Mouse (Mus musculus) hindbrain, embryonic 12.5 days (tissue): ENCODE measurements around the gene Gm10197. TPM values are rescaled to one million over a fixed set of nuclear protein-coding genes. Genes with fewer than 3 reads are reported as not detected.

Source experiments
- ATAC-seq: fragments of 200-750 bp; cut with Nextera tagmentation; 2 replicates; pipeline ENCODE4 v1.8.0; 2017; ENCODE audit warnings: moderate TSS enrichment; ENCODE audit not compliant: low FRiP score
- H3K27ac ChIP-seq: fragments of 300-500 bp; sonication (generic); 2 replicates; pipeline ENCODE4 v1.5.1; 2016; ENCODE audit warnings: mild to moderate bottlenecking
- H3K27me3 ChIP-seq: fragments of 300-500 bp; sonication (generic); 2 replicates; pipeline ENCODE4 v1.6.1; 2016; ENCODE audit warnings: mild to moderate bottlenecking
- H3K36me3 ChIP-seq: fragments of 300-500 bp; sonication (generic); 2 replicates; pipeline ENCODE4 v1.6.1; 2016; ENCODE audit warnings: mild to moderate bottlenecking
- H3K4me1 ChIP-seq: fragments of 300-500 bp; sonication (generic); 2 replicates; pipeline ENCODE4 v1.6.1; 2016
- H3K4me2 ChIP-seq: fragments of 300-500 bp; sonication (generic); replicated peaks from 2 replicates; pipeline ENCODE4 v1.6.1; 2016; ENCODE audit warnings: mild to moderate bottlenecking
- H3K4me3 ChIP-seq: fragments of 300-500 bp; sonication (generic); 2 replicates; pipeline ENCODE4 v1.5.1; 2016; ENCODE audit warnings: mild to moderate bottlenecking
- H3K9ac ChIP-seq: fragments of 300-500 bp; sonication (generic); 2 replicates; pipeline ENCODE4 v1.6.1; 2016; ENCODE audit warnings: mild to moderate bottlenecking, moderate library complexity
- H3K9me3 ChIP-seq: fragments of 300-500 bp; sonication (generic); replicated peaks from 2 replicates; pipeline ENCODE4 v1.6.1; 2016; ENCODE audit warnings: mild to moderate bottlenecking
- WGBS: fragments of 180-500 bp; shearing (Covaris S2); methylation state at CpG from one replicate; pipeline ENCODE4 v1.1.7; 2016; 5-methylcytosine and 5-hydroxymethylcytosine counted together
- polyA plus RNA-seq: library from polyadenylated mRNA; unstranded; fragments of >200 nt; fragmentation: Nextera tagmentation; extraction: Ambion mirVana; gene quantifications from 2 replicates; pipeline ENCODE4 v1.2.1, GENCODE M21; 2016

Gm10197 gene
- polyA plus RNA-seq, 1 experiment from 2014 or later: not detected

DNA sequence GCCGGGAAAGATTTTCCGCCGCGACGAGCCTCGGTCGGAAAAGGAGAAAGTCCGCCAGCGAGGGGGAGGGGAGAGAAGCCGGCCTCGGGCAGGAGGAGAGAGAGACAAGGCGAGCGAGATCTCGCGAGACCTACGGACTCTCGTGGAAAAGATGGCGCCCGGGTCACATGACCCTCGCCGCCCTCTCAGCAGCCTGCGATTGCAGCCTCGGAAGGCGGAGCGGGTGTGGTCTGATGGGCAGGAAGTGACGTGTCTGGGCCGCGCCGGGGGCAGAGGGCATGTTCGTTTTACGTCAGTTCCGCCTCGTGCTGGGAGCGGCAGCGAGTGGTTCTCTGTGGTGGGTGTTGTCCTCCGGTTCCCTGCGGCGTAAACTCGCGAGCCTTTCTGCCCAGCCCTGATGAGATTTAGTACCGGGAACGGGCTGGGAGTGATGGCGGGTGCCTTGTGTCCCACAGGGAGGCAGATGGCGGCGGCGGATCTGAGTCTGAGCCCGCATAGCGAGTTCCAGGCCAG lies 19.0 kb upstream of the Gm10197 start, which contains the start of gene Smndc1:
Smndc1 (minus strand) TSS at position 84 of the 513 bp plus-strand sequence.
- Histone ChIP-seq H3K9ac (peak within 1 kb of the TSS; percentile 97), H3K4me3 (peak within 1 kb of the TSS; percentile 95), H3K27ac (peak within 1 kb of the TSS; percentile 98), H3K9me3 (no peaks in the 10 kb centered on the region), H3K4me2 (peak within 1 kb of the TSS; percentile 61), H3K27me3 (no peaks in the 10 kb centered on the region), H3K36me3 (peaks cover 27% of the 10 kb centered on the region), H3K4me1 (peaks cover 15% of the 10 kb centered on the region)
- WGBS: under 1% methylated on average over 48 of the region's 48 CpGs
- peak; percentile 98 for ATAC-seq

DNA sequence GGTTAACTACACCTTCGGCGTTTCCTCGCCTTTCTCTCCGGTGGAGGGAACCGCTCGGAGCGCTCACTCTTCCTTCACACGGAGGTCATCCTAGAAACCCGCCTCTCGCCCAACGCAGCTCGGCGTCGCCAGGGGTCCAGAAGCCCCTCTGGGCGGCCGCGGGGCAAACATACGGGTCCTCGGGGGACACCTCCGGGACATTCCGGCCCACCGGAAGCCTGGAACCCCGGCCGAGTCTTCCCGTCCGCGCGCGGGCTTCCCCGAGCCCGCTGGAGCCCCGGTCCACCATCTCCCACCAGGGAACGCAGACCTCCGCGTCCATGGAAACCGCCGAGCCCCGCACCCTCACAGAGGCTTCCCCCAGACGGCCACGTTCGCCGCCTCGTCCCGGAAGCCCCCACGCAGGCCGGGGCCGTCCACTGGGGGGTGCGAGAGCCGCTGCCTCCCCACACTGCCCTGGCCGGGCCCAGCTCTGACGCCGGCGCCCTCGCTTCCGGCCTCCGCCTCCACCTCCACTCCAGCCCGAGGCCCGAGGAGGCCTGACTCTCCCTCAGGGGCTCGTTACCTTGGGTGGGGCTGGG lies 18.4 kb upstream of the Gm10197 start:
- Histone ChIP-seq H3K27ac (peak overlapping the region; percentile 98), H3K4me1 (peaks cover 15% of the 10 kb centered on the region), H3K4me3 (peak overlapping the region; percentile 95), H3K9ac (peak overlapping the region; percentile 97), H3K4me2 (peak overlapping the region; percentile 57), H3K27me3 (no peaks in the 10 kb centered on the region), H3K36me3 (peaks cover 27% of the 10 kb centered on the region), H3K9me3 (no peaks in the 10 kb centered on the region)
- WGBS: 1% methylated on average over 47 of the region's 59 CpGs
- peak; percentile 90 for ATAC-seq

DNA sequence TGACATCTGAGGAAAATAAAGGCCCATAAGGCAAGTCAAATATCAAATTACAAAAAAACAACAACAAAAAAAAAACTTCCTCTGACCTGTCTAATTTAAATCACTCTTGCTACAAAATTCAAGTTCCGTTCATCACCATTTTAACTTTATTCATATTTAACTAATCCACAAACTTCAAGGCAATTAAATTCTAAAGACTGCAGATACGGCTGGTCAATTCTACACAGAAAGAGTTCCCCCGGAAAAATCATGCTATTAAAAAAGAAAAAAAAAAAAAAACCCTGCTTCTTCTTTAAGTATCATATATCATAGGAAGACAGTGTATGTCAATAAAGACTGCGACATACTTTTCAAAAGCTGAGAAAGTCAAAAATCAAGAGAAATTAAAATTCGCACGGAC lies 17.9 kb upstream of the Gm10197 start:
- H3K36me3 ChIP-seq: peaks cover 27% of the 10 kb centered on the region
- ATAC-seq: no peak
- H3K4me2 ChIP-seq: peak overlapping the region; percentile 57
- no peaks in the 10 kb centered on the region for H3K9me3 ChIP-seq
- H3K4me1 ChIP-seq: peaks cover 15% of the 10 kb centered on the region
- H3K4me3 ChIP-seq: peak overlapping the region; percentile 95
- no peaks in the 10 kb centered on the region for H3K27me3 ChIP-seq
- H3K27ac ChIP-seq: peak overlapping the region; percentile 98; the same call in 1 of the 2 replicates
- WGBS: 28% methylated on average over 6 of the region's 6 CpGs
- H3K9ac ChIP-seq: peak overlapping the region; percentile 97

DNA sequence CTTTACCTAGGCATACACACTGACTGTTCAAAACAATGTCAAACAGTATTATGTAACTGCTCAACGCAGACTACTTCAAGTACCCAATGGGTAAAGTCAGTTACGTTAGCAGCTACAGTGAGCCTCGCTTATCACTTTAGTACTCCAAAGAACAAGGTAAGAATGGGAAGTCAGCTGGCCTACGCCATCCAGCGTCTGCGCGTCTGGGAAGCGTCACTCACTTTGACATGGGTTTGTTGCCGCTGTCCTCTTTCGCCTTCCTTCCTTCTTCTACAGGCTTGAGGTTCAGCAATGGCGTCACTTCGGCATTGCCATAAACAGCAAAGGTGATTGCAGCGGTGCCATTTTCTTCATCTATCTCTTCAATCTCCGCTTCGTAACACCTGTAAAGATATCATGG lies 11.8 kb upstream of the Gm10197 start:
- Histone ChIP-seq H3K9me3 (no peaks in the 10 kb centered on the region), H3K27ac (no peak overlapping the region), H3K4me3 (no peak overlapping the region), H3K4me1 (0 out of 2 replicates have a peak, but pooled peaks cover 4% of the 10 kb centered on the region), H3K27me3 (no peaks in the 10 kb centered on the region), H3K36me3 (peaks cover 68% of the 10 kb centered on the region), H3K4me2 (no peak overlapping the region), H3K9ac (no peak overlapping the region)
- WGBS: 97% methylated on average over 15 of the region's 15 CpGs
- no peak for ATAC-seq

DNA sequence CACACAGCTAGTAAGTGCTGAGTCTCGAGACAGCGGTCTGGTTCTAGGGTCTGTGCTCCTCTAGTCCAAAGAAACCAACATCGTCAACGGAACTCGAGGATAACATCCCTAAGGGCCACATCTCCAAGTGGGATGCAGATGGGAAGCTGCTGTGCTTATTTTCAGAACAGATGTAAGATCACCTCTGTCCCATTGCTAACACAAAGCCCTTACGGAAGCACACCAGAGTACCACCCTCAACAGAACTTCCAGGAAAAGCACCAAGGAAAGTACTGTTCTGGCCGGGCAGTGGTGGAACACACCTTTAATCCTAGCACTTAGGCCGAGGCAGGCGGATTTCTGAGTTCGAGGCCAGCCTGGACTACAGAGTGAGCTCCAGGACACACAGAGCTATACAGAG lies 6.9 kb upstream of the Gm10197 start:
- H3K27me3 ChIP-seq: no peaks in the 10 kb centered on the region
- WGBS: 95% methylated on average over 10 of the region's 10 CpGs
- no peak overlapping the region for H3K27ac ChIP-seq
- no peak for ATAC-seq
- H3K36me3 ChIP-seq: peaks cover 53% of the 10 kb centered on the region
- no peaks in the 10 kb centered on the region for H3K4me1 ChIP-seq
- H3K4me3 ChIP-seq: no peak overlapping the region
- H3K9me3 ChIP-seq: no peaks in the 10 kb centered on the region
- no peak overlapping the region for H3K9ac ChIP-seq
- H3K4me2 ChIP-seq: no peak overlapping the region

DNA sequence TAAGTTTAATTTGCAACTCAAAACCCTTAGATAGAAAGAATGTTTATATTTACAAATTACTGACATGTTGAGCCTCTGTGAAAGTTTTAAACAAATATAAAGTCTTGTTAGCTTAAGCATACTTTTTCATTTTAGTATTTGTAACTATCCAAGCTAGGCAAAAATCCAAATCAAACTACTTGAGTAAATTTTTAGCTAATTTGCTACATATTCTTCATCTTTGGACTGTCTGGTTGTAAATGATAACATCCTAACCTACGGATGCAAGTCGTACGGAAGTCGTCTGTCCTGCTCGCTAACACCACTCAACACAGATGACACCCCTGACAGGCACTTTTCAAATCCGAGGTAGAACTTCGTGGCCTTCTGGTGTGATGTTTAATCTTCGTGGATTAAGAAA lies 6.1 kb upstream of the Gm10197 start:
- Histone ChIP-seq H3K27ac (no peak overlapping the region), H3K9me3 (no peaks in the 10 kb centered on the region), H3K4me3 (no peak overlapping the region), H3K36me3 (peaks cover 50% of the 10 kb centered on the region), H3K4me1 (no peaks in the 10 kb centered on the region), H3K27me3 (no peaks in the 10 kb centered on the region), H3K9ac (no peak overlapping the region), H3K4me2 (no peak overlapping the region)
- WGBS: 96% methylated on average over 8 of the region's 8 CpGs
- no peak for ATAC-seq

DNA sequence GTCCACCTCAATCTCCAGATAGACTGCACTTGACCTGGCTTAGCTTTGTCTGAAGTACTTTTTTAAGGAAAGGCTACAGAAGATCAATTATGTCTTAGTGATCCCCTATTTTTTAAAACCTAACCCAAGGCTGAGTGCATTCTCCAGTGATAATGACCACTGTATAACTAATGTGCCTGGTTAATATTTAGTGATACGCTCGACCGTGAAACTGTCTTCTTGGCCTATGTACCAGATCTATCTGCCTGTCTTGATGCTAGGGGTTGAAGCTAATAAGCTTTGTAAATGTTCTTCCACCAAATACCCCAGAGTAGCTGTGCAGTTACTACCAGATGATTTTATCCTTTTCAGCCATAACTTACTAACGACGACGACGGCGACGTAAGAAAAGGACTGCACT lies 4.2 kb upstream of the Gm10197 start:
- no peak overlapping the region for H3K9ac ChIP-seq
- H3K27me3 ChIP-seq: no peaks in the 10 kb centered on the region
- no peak for ATAC-seq
- no peak overlapping the region for H3K4me2 ChIP-seq
- H3K27ac ChIP-seq: no peak overlapping the region
- whole genome bisulfite sequencing: 94% methylated on average over 9 of the region's 9 CpGs
- no peak overlapping the region for H3K4me3 ChIP-seq
- no peaks in the 10 kb centered on the region for H3K4me1 ChIP-seq
- H3K36me3 ChIP-seq: peaks cover 55% of the 10 kb centered on the region
- no peaks in the 10 kb centered on the region for H3K9me3 ChIP-seq

DNA sequence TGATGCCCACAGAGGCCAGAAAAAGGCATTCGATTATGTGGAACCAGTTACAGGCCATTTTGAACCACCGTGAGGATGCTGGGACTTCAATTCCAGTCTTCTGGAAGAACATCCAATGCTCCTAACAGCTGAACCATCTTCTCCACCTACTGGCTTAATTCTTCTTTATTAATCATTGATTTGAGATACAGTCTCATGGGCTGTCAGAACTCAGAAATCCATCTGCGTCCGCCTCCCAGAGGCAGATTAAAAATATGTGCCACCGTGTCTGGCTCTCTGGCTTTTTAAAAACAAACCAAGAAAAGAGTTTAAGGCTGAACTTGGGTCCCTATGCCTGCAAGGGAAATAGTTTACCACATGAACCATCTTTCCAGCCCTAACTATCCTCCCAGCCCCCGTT lies 3.7 kb upstream of the Gm10197 start:
- Histone ChIP-seq H3K4me3 (no peak overlapping the region), H3K4me1 (no peaks in the 10 kb centered on the region), H3K36me3 (peaks cover 56% of the 10 kb centered on the region), H3K9me3 (no peaks in the 10 kb centered on the region), H3K4me2 (no peak overlapping the region), H3K27me3 (no peaks in the 10 kb centered on the region), H3K27ac (no peak overlapping the region), H3K9ac (no peak overlapping the region)
- WGBS: 89% methylated on average over 6 of the region's 6 CpGs
- ATAC-seq: no peak

DNA sequence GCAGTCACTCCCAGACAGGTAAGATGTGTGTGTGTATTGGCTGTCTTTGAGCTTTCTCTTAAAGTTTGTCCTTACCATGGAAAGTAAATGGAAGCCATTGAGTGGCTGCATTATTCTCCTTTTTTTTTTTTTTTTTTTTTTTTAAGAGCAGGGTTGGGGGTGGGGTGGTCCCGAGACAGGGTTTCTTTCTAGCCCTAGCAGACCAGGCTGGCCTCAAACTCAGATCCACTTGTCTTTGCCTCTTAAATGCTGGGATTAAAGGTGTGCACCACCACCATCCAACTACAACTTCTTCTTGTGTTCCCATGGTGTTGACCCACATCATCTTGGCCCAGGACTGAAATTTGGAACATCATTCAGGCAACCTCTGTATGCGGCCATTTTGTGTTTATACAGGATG lies 2.0 kb upstream of the Gm10197 start:
- H3K4me1 ChIP-seq: 0 out of 2 replicates have a peak, but pooled peaks cover 5% of the 10 kb centered on the region
- no peak overlapping the region for H3K4me2 ChIP-seq
- 93% methylated on average over 2 of the region's 2 CpGs for WGBS
- no peak for ATAC-seq
- no peaks in the 10 kb centered on the region for H3K27me3 ChIP-seq
- no peaks in the 10 kb centered on the region for H3K9me3 ChIP-seq
- H3K27ac ChIP-seq: no peak overlapping the region
- H3K4me3 ChIP-seq: no peak overlapping the region
- H3K9ac ChIP-seq: no peak overlapping the region
- peaks cover 49% of the 10 kb centered on the region for H3K36me3 ChIP-seq

DNA sequence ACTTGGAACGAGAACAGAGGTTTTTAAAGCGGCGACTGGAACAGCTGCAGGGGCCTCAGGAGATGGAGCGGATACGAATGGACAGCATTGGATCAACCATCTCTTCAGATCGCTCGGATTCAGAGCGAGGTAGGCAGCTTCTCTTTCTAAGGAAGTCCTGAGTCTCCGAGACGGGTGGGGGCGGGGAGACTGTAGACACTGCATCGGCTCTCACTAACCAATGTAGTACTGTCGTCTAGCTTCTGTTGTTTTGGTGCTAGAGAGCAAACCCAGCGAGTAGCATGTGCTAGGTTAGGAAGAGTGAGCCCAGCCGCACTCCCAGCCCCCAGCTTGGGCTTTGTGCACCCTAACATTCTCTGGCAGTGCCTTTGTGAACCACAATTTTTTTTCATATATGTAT lies 1.3 kb downstream of the Gm10197 start:
- WGBS: 81% methylated on average over 15 of the region's 15 CpGs
- Histone ChIP-seq H3K4me1 (peaks cover 13% of the 10 kb centered on the region), H3K27ac (no peak overlapping the region), H3K9me3 (no peaks in the 10 kb centered on the region), H3K4me3 (no peak overlapping the region), H3K27me3 (no peaks in the 10 kb centered on the region), H3K36me3 (peaks cover 36% of the 10 kb centered on the region), H3K9ac (no peak overlapping the region), H3K4me2 (no peak overlapping the region)
- no peak for ATAC-seq

DNA sequence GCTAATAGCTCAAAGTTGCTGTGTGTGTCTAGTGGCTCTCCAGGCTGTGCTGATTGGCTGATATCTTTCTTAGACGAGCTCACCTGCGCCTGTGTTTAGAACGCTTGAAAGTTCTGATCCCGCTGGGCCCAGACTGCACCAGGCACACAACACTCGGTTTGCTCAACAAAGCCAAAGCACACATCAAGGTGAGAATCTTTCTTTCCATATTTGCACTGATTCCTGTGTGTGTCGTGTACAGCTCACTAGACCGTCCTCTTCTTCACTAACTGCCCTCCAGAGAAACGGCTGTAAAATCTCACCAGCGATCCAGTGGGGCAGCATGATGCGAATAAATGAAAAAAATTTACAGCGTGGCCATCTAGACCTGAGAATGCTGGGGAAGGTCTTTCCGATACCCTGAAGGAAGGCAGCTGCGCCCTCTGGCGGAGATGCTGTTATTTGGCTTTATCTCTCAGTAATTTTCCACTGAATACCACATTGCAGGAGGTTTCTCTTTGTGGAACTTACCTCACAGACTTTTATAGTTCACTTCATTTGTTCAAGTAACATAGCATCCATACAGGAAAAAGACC lies 2.0 kb downstream of the Gm10197 start:
- 0 out of 2 replicates have a peak overlapping the region, but pooled peaks have one; percentile 6 for H3K9ac ChIP-seq
- WGBS: 37% methylated on average over 14 of the region's 14 CpGs
- peak; percentile 44; the same call in 1 of the 2 replicates for ATAC-seq

DNA sequence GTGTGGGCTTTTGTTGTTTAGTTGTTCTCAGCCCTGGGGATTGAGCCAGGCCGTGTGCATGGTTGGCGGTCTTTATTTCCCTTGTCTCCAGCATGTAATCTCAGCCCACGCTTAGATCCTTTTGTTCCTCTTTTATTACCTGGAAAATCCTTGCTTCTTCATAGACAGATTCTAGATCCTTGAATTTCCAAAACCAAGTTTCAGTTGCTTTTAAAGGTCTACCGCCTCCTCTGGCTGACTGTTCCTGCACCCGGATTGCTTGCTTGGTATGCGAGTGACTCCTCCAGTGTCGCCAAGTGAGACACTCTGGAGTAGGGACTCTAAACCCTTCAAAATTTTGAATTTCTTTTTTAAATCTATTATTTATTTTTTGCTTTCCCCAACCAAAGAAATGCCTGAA lies 4.7 kb downstream of the Gm10197 start:
- H3K27ac ChIP-seq: no peak overlapping the region
- no peaks in the 10 kb centered on the region for H3K27me3 ChIP-seq
- no peak for ATAC-seq

More for the DNA sequence above, 2.0 kb downstream of the Gm10197 start:
- no peak overlapping the region for H3K27ac ChIP-seq
- no peak overlapping the region for H3K4me2 ChIP-seq
- H3K4me1 ChIP-seq: peaks cover 18% of the 10 kb centered on the region
- peaks cover 36% of the 10 kb centered on the region for H3K36me3 ChIP-seq
- no peak overlapping the region for H3K4me3 ChIP-seq
- H3K27me3 ChIP-seq: no peaks in the 10 kb centered on the region
- H3K9me3 ChIP-seq: no peaks in the 10 kb centered on the region

More for the DNA sequence above, 4.7 kb downstream of the Gm10197 start:
- Histone ChIP-seq H3K4me2 (no peak overlapping the region), H3K4me1 (peaks cover 19% of the 10 kb centered on the region), H3K4me3 (no peak overlapping the region), H3K36me3 (peaks cover 17% of the 10 kb centered on the region; the same call in 1 of the 2 replicates), H3K9me3 (no peaks in the 10 kb centered on the region), H3K9ac (no peak overlapping the region)
- 84% methylated on average over 7 of the region's 7 CpGs for WGBS
